Mouse (Mus musculus) testis, adult 2 months (tissue): ENCODE measurements around the gene Dock9. TPM values are rescaled to one million over a fixed set of nuclear protein-coding genes. Genes with fewer than 3 reads are reported as not detected.
A peak's percentile ranks its signal among the peaks of the same experiment; 100 is the strongest.

Experiments used
- H3K27ac ChIP-seq: fragments of 200-500 bp; 2 replicates; pipeline ENCODE4 v1.5.1; 2012; ENCODE audit warnings: low read depth, low read length; ENCODE audit not compliant: control insufficient read depth, insufficient read depth
- H3K27me3 ChIP-seq: fragments of 200-500 bp; 2 replicates; pipeline ENCODE4 v1.6.1; 2012; ENCODE audit warnings: mild to moderate bottlenecking, low read length, moderate library complexity; ENCODE audit not compliant: control insufficient read depth, insufficient read depth
- H3K36me3 ChIP-seq: fragments of 200-500 bp; 2 replicates; pipeline ENCODE4 v1.6.1; 2012; ENCODE audit warnings: mild to moderate bottlenecking, low read length; ENCODE audit not compliant: control insufficient read depth, insufficient read depth
- H3K4me1 ChIP-seq: fragments of 200-500 bp; 2 replicates; pipeline ENCODE4 v1.6.1; 2012; ENCODE audit warnings: low read length; ENCODE audit not compliant: control insufficient read depth, insufficient read depth
- H3K4me3 ChIP-seq: fragments of 200-500 bp; 2 replicates; pipeline ENCODE4 v1.5.1; 2012; ENCODE audit warnings: low read depth, mild to moderate bottlenecking, low read length, moderate library complexity, mixed read lengths; ENCODE audit not compliant: control insufficient read depth
- CTCF ChIP-seq: fragments of 200-500 bp; IDR thresholded peaks from 2 replicates; pipeline ENCODE4 v1.5.1; 2012; ENCODE audit warnings: low read depth, mild to moderate bottlenecking, inconsistent platforms, low read length, moderate library complexity; ENCODE audit not compliant: control insufficient read depth, insufficient read depth, insufficient replicate concordance
- POLR2A ChIP-seq: fragments of 200-500 bp; IDR thresholded peaks from 2 replicates; pipeline ENCODE4 v1.6.1; 2012; ENCODE audit warnings: low read depth, mild to moderate bottlenecking, inconsistent platforms, low read length, moderate library complexity; ENCODE audit not compliant: control insufficient read depth
- polyA plus RNA-seq: library from polyadenylated mRNA; depleted of rRNA; stranded (reverse); fragments of >200 nt; gene quantifications from 2 replicates; pipeline ENCODE4 v1.2.3, GENCODE M21; 2012

Gene Dock9
- polyA plus RNA-seq, 1 experiment = 4.6 TPM

GRCm38 (mm10) chr14:121592890-121593289 lies 204.7 kb downstream of the Dock9 start:
- H3K4me1 ChIP-seq = peaks cover 2% of the 10 kb centered on the region; the same call in 1 of the 2 replicates
- H3K27me3 ChIP-seq = no peaks in the 10 kb centered on the region
- H3K27ac ChIP-seq = no peak overlapping the region
- H3K36me3 ChIP-seq = no peaks in the 10 kb centered on the region
- no peak overlapping the region for H3K4me3 ChIP-seq
- TF ChIP-seq CTCF (no peak), POLR2A (no peak)

GRCm38 (mm10) chr14:121592356-121592755 lies 205.3 kb downstream of the Dock9 start:
- TF ChIP-seq POLR2A = no peak
- no peak for TF ChIP-seq CTCF
- no peaks in the 10 kb centered on the region for H3K27me3 ChIP-seq
- no peak overlapping the region for H3K4me3 ChIP-seq
- H3K27ac ChIP-seq = peak overlapping the region; percentile 70
- no peaks in the 10 kb centered on the region for H3K36me3 ChIP-seq
- peaks cover 2% of the 10 kb centered on the region; the same call in 1 of the 2 replicates for H3K4me1 ChIP-seq

- Histone ChIP-seq H3K4me3 (no peak overlapping the region), H3K36me3 (no peaks in the 10 kb centered on the region), H3K27ac (no peak overlapping the region), H3K4me1 (no peaks in the 10 kb centered on the region; the same call in 1 of the 2 replicates), H3K27me3 (no peaks in the 10 kb centered on the region)
- TF ChIP-seq POLR2A = no peak
- peak; percentile 93 for TF ChIP-seq CTCF
These were observed 208.4 kb downstream of the Dock9 start for GRCm38 (mm10) chr14:121589097-121589725.

GRCm38 (mm10) chr14:121588451-121588850 lies 209.2 kb downstream of the Dock9 start:
- Histone ChIP-seq H3K4me3 (no peak overlapping the region), H3K36me3 (no peaks in the 10 kb centered on the region), H3K27me3 (no peaks in the 10 kb centered on the region), H3K27ac (no peak overlapping the region), H3K4me1 (no peaks in the 10 kb centered on the region; the same call in 1 of the 2 replicates)
- TF ChIP-seq CTCF (no peak), POLR2A (no peak)

- no peaks in the 10 kb centered on the region for H3K27me3 ChIP-seq
- TF ChIP-seq POLR2A = no peak
- no peak for TF ChIP-seq CTCF
- H3K27ac ChIP-seq = no peak overlapping the region
- H3K4me3 ChIP-seq = no peak overlapping the region
- no peaks in the 10 kb centered on the region for H3K4me1 ChIP-seq
- no peaks in the 10 kb centered on the region for H3K36me3 ChIP-seq
These were observed 211.5 kb downstream of the Dock9 start for GRCm38 (mm10) chr14:121585906-121586765.

GRCm38 (mm10) chr14:121579055-121579454 lies 218.6 kb downstream of the Dock9 start:
- peak; percentile 51; the same call in 1 of the 2 replicates for TF ChIP-seq CTCF
- TF ChIP-seq POLR2A = no peak
- Histone ChIP-seq H3K27ac (no peak overlapping the region), H3K27me3 (no peaks in the 10 kb centered on the region), H3K4me3 (no peak overlapping the region), H3K4me1 (no peaks in the 10 kb centered on the region), H3K36me3 (no peaks in the 10 kb centered on the region)

- TF ChIP-seq CTCF (no peak), POLR2A (no peak)
- Histone ChIP-seq H3K4me1 (no peaks in the 10 kb centered on the region), H3K36me3 (no peaks in the 10 kb centered on the region), H3K27ac (no peak overlapping the region), H3K4me3 (no peak overlapping the region), H3K27me3 (no peaks in the 10 kb centered on the region)
These were observed 224.2 kb downstream of the Dock9 start for GRCm38 (mm10) chr14:121573391-121573790.
